Mouse (Mus musculus): ENCODE measurements around the gene Gm21830.

- TF ChIP-seq CTCF (IDR thresholded peaks at IDR 0.05; ENCODE audit: low read depth) (no peak), EP300 (optimal IDR thresholded peaks at IDR 0.05) (no peak)
Observed at GRCm38 (mm10) chr2:67364506-67364905, 49.0 kb upstream of the Gm21830 start.

All from stomach, postnatal 0 days (tissue).